Mouse (Mus musculus) fibroblast of lung, adult 2 months (primary cell): ENCODE data around the gene Gm49395.

Source experiments
- DNase-seq: peaks from one replicate; pipeline ENCODE4 v3.0.0-alpha.2; 2011; ENCODE audit warnings: low read depth

Gm49395 gene

DNA sequence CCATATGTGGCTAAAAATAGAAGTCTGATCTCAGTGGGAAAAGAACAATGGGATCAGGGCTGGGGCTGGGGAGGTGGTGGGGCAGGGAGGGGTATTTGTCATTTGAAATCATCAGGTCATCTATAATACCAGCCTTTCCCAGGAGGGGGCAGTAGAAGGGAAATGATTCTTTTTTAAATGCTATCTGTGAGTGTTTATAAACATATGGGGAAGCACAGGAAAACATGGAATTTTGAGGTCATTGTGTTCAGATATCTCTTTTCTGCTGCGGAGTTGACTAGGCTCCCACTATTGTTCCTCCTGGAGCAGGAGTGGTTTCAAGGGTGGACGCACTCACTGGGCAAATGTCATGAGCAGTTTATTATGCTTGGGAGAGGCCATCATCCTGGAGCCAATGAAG lies 114.6 kb downstream of the Gm49395 start:
- no peak for DNase-seq
